Mouse (Mus musculus) adrenal gland, adult 18-20 months (tissue): Measurements from ENCODE around the gene Gm42417. TPM values are rescaled to one million over a fixed set of nuclear protein-coding genes. Genes with fewer than 3 reads are reported as not detected.

Experiments used
- DNase-seq, 2 experiments: peaks; one replicate each; pipeline ENCODE4 v3.0.0; 2021 to 2022; ENCODE audit warnings: low spot score in 2 of 2
- total RNA-seq, 2 experiments: library from RNA; stranded (reverse); gene quantifications; 1 replicate in 1 of 2; 2 replicates in 1 of 2; pipeline ENCODE4 v1.2.3; 2021

Gene Gm42417
- total RNA-seq, 2 experiments from 2014 or later, result not detected

GRCm38 (mm10) chr1:36566425-36566824 is 27.2 kb upstream of the Gm42417 start:
- DNase-seq, result no peak

- no peak for DNase-seq
Observed at GRCm38 (mm10) chr1:36564101-36564500, 24.9 kb upstream of the Gm42417 start.

GRCm38 (mm10) chr1:36563632-36564031 is 24.4 kb upstream of the Gm42417 start:
- DNase-seq, result no peak

- DNase-seq, result no peak
Observed at GRCm38 (mm10) chr1:36563197-36563596, 24.0 kb upstream of the Gm42417 start.

GRCm38 (mm10) chr1:36562388-36562787 is 23.2 kb upstream of the Gm42417 start:
- DNase-seq, result no peak

GRCm38 (mm10) chr1:36560903-36561302 is 21.7 kb upstream of the Gm42417 start:
- DNase-seq, result no peak

GRCm38 (mm10) chr1:36559888-36560287 is 20.7 kb upstream of the Gm42417 start:
- no peak for DNase-seq

- DNase-seq, result no peak
Observed at GRCm38 (mm10) chr1:36559256-36559655, 20.0 kb upstream of the Gm42417 start.

GRCm38 (mm10) chr1:36558031-36558993 is 19.1 kb upstream of the Gm42417 start, which contains the start of gene Sema4c:
Gene Sema4c (minus strand): TSS chr1:36558349.
- DNase-seq, result peak; percentile 76

- peak; percentile 70 to 74 for DNase-seq
Observed at GRCm38 (mm10) chr1:36557457-36558011, 18.3 kb upstream of the Gm42417 start.

GRCm38 (mm10) chr1:36556553-36557456 is 17.6 kb upstream of the Gm42417 start:
- DNase-seq, result peak; percentile 92 to 93

GRCm38 (mm10) chr1:36555798-36556395 is 16.7 kb upstream of the Gm42417 start:
- DNase-seq, result no peak

GRCm38 (mm10) chr1:36554633-36555399 is 15.6 kb upstream of the Gm42417 start:
- DNase-seq, result no peak

GRCm38 (mm10) chr1:36552506-36552905 is 13.3 kb upstream of the Gm42417 start:
- no peak for DNase-seq

- DNase-seq, result no peak
Observed at GRCm38 (mm10) chr1:36551904-36552303, 12.7 kb upstream of the Gm42417 start.

- no peak for DNase-seq
Observed at GRCm38 (mm10) chr1:36550075-36550863, 11.0 kb upstream of the Gm42417 start.

GRCm38 (mm10) chr1:36549491-36549890 is 10.3 kb upstream of the Gm42417 start:
- no peak for DNase-seq

- DNase-seq, result no peak
Observed at GRCm38 (mm10) chr1:36548771-36549170, 9.5 kb upstream of the Gm42417 start.

GRCm38 (mm10) chr1:36547981-36548598 is 8.9 kb upstream of the Gm42417 start:
- peak in 1 of 2 experiments; percentile 51 for DNase-seq
